Mouse (Mus musculus) heart, adult 2 months (tissue): ENCODE measurements around the gene Hoxb9.

Source experiments
- CTCF ChIP-seq: fragments of 200-600 bp; IDR thresholded peaks from 2 replicates; pipeline ENCODE4 v1.8.1; 2022; ENCODE audit warnings: antibody characterized with exemption, mild to moderate bottlenecking, moderate library complexity
- POLR2A ChIP-seq: fragments of 200-500 bp; IDR thresholded peaks from 2 replicates; pipeline ENCODE4 v1.6.1; 2011; ENCODE audit warnings: mild to moderate bottlenecking, low read depth, low read length, control low read depth; ENCODE audit not compliant: insufficient read depth

- no peak for TF ChIP-seq CTCF
- TF ChIP-seq POLR2A: no peak
Observed at GRCm38 (mm10) chr11:96304381-96305195, 33.3 kb downstream of the Hoxb9 start.
